Mouse (Mus musculus) small intestine, adult 2 months (tissue): Measurements from ENCODE around the gene Tmed2. TPM values are rescaled to one million over a fixed set of nuclear protein-coding genes. Genes with fewer than 3 reads are reported as not detected.
A peak's percentile ranks its signal among the peaks of the same experiment; 100 is the strongest.

Experiments used
- H3K27ac ChIP-seq: fragments of 200-500 bp; 2 replicates; pipeline ENCODE4 v1.5.1; 2012; ENCODE audit warnings: low read depth, low read length, control low read depth, inconsistent platforms; ENCODE audit not compliant: insufficient read depth
- H3K27me3 ChIP-seq: fragments of 200-500 bp; 2 replicates; pipeline ENCODE4 v1.6.1; 2012; ENCODE audit warnings: mild to moderate bottlenecking, moderate library complexity, low read length, inconsistent platforms; ENCODE audit not compliant: control insufficient read depth, insufficient read depth
- H3K36me3 ChIP-seq: fragments of 200-500 bp; 2 replicates; pipeline ENCODE4 v1.6.1; 2012; ENCODE audit warnings: mild to moderate bottlenecking, low read length, control low read depth, inconsistent platforms; ENCODE audit not compliant: control insufficient read depth, insufficient read depth
- H3K4me1 ChIP-seq: fragments of 200-500 bp; 2 replicates; pipeline ENCODE4 v1.6.1; 2012; ENCODE audit warnings: low read length, inconsistent platforms, mixed read lengths; ENCODE audit not compliant: control insufficient read depth, insufficient read depth, insufficient read length
- H3K4me3 ChIP-seq: fragments of 200-500 bp; 2 replicates; pipeline ENCODE4 v1.5.1; 2012; ENCODE audit warnings: low read depth, mild to moderate bottlenecking, control low read depth, inconsistent platforms, low read length, moderate library complexity
- CTCF ChIP-seq: fragments of 200-500 bp; IDR thresholded peaks from 2 replicates; pipeline ENCODE4 v1.5.1; 2012; ENCODE audit warnings: low read depth, mild to moderate bottlenecking, control low read depth, inconsistent platforms, low read length, moderate library complexity, mixed read lengths; ENCODE audit not compliant: insufficient replicate concordance, insufficient read length; ENCODE audit errors: extremely low read depth
- POLR2A ChIP-seq: fragments of 200-500 bp; IDR thresholded peaks from 2 replicates; pipeline ENCODE4 v1.6.1; 2012; ENCODE audit warnings: low read depth, mild to moderate bottlenecking, control low read depth, inconsistent platforms, low read length, moderate library complexity
- WGBS: fragments of 180-500 bp; shearing (Covaris S2); methylation state at CpG from one replicate; pipeline ENCODE4 v1.1.7; 2018; 5-methylcytosine and 5-hydroxymethylcytosine counted together
- polyA plus RNA-seq: library from polyadenylated mRNA; depleted of rRNA; stranded (reverse); fragments of >200 nt; gene quantifications from 2 replicates; pipeline ENCODE4 v1.2.3, GENCODE M21; 2012

Gene Tmed2
- polyA plus RNA-seq, 1 experiment = 188 TPM

- Histone ChIP-seq H3K4me1 (peaks cover 8% of the 10 kb centered on the region), H3K27me3 (no peaks in the 10 kb centered on the region), H3K4me3 (no peak overlapping the region), H3K27ac (peak overlapping the region; percentile 55; the same call in 1 of the 2 replicates), H3K36me3 (no peaks in the 10 kb centered on the region)
- TF ChIP-seq POLR2A (no peak), CTCF (no peak)
- WGBS = 73% methylated on average over 4 of the region's 4 CpGs
Observed at GRCm38 (mm10) chr5:124528351-124528750, 12.1 kb upstream of the Tmed2 start.

- no peak for TF ChIP-seq POLR2A
- no peak for TF ChIP-seq CTCF
- WGBS = 64% methylated on average over 9 of the region's 9 CpGs
- Histone ChIP-seq H3K4me3 (peak overlapping the region; percentile 27), H3K36me3 (no peaks in the 10 kb centered on the region), H3K27me3 (no peaks in the 10 kb centered on the region), H3K4me1 (peaks cover 8% of the 10 kb centered on the region), H3K27ac (peak overlapping the region; percentile 55)
Observed at GRCm38 (mm10) chr5:124528791-124529190, 11.7 kb upstream of the Tmed2 start.

GRCm38 (mm10) chr5:124529191-124529651, 11.3 kb upstream of the Tmed2 start:
- peak overlapping the region; percentile 73 for H3K4me3 ChIP-seq
- H3K36me3 ChIP-seq = no peaks in the 10 kb centered on the region
- peak overlapping the region; percentile 55 for H3K27ac ChIP-seq
- TF ChIP-seq POLR2A = no peak
- no peak for TF ChIP-seq CTCF
- no peaks in the 10 kb centered on the region for H3K27me3 ChIP-seq
- peaks cover 8% of the 10 kb centered on the region for H3K4me1 ChIP-seq
- 55% methylated on average over 8 of the region's 8 CpGs for WGBS

- WGBS = 68% methylated on average over 8 of the region's 8 CpGs
- peak overlapping the region; percentile 73 for H3K4me3 ChIP-seq
- no peaks in the 10 kb centered on the region for H3K36me3 ChIP-seq
Observed at GRCm38 (mm10) chr5:124529697-124530096, 10.8 kb upstream of the Tmed2 start.

GRCm38 (mm10) chr5:124530655-124531582, 9.6 kb upstream of the Tmed2 start, which contains the start of gene Rilpl1:
Gene Rilpl1 (minus strand): TSS chr5:124531391.
- TF ChIP-seq POLR2A (0 out of 2 replicates have a peak, but pooled peaks have one; percentile 15), CTCF (no peak)
- no peaks in the 10 kb centered on the region for H3K27me3 ChIP-seq
- 2% methylated on average over 88 of the region's 96 CpGs for WGBS
- peaks cover 8% of the 10 kb centered on the region for H3K4me1 ChIP-seq
- H3K4me3 ChIP-seq = peak within 1 kb of the TSS; percentile 73
- H3K27ac ChIP-seq = peak within 1 kb of the TSS; percentile 54
- no peaks in the 10 kb centered on the region for H3K36me3 ChIP-seq

More at GRCm38 (mm10) chr5:124529697-124530096, 10.8 kb upstream of the Tmed2 start:
- no peaks in the 10 kb centered on the region for H3K27me3 ChIP-seq
- TF ChIP-seq POLR2A (no peak), CTCF (no peak)
- H3K27ac ChIP-seq = no peak overlapping the region; the same call in 1 of the 2 replicates
- H3K4me1 ChIP-seq = peaks cover 8% of the 10 kb centered on the region

- H3K27ac ChIP-seq = peak overlapping the region; percentile 28
- peaks cover 8% of the 10 kb centered on the region for H3K4me1 ChIP-seq
- no peaks in the 10 kb centered on the region for H3K27me3 ChIP-seq
- no peaks in the 10 kb centered on the region for H3K36me3 ChIP-seq
- peak overlapping the region; percentile 73 for H3K4me3 ChIP-seq
- WGBS = 24% methylated on average over 14 of the region's 14 CpGs
- TF ChIP-seq POLR2A (no peak), CTCF (no peak)
Observed at GRCm38 (mm10) chr5:124531583-124531930, 8.9 kb upstream of the Tmed2 start.

GRCm38 (mm10) chr5:124532451-124532850, 8.0 kb upstream of the Tmed2 start:
- no peak overlapping the region for H3K4me3 ChIP-seq
- no peaks in the 10 kb centered on the region for H3K27me3 ChIP-seq
- H3K4me1 ChIP-seq = peaks cover 8% of the 10 kb centered on the region
- TF ChIP-seq POLR2A (no peak), CTCF (no peak)
- no peak overlapping the region for H3K27ac ChIP-seq
- no peaks in the 10 kb centered on the region for H3K36me3 ChIP-seq
- 52% methylated on average over 7 of the region's 7 CpGs for WGBS
